Mouse (Mus musculus) embryo, embryonic 10 days (tissue): ENCODE data around the gene Xrcc3.

ENCODE experiments used
- DNase-seq: peaks from one replicate; pipeline ENCODE4 v3.0.0-alpha.2; 2015; ENCODE audit warnings: low spot score

Gene Xrcc3

GRCm38 (mm10) chr12:111814769-111815762, 1.4 kb upstream of the Xrcc3 start:
- DNase-seq = peak; percentile 24

- peak; percentile 46 for DNase-seq
Observed at GRCm38 (mm10) chr12:111813111-111813765, 435 bp downstream of the Xrcc3 start.

- DNase-seq = no peak
Observed at GRCm38 (mm10) chr12:111812611-111813010, 1.1 kb downstream of the Xrcc3 start.

GRCm38 (mm10) chr12:111812075-111812474, 1.6 kb downstream of the Xrcc3 start:
- DNase-seq = no peak

GRCm38 (mm10) chr12:111809762-111810161, 3.9 kb downstream of the Xrcc3 start:
- peak; percentile 74 for DNase-seq

GRCm38 (mm10) chr12:111808775-111809174, 4.9 kb downstream of the Xrcc3 start:
- no peak for DNase-seq

GRCm38 (mm10) chr12:111803538-111803937, 10.1 kb downstream of the Xrcc3 start:
- no peak for DNase-seq

GRCm38 (mm10) chr12:111800459-111801183, 13.1 kb downstream of the Xrcc3 start:
- no peak for DNase-seq

- DNase-seq = no peak
Observed at GRCm38 (mm10) chr12:111798493-111798892, 15.2 kb downstream of the Xrcc3 start.

GRCm38 (mm10) chr12:111797251-111797650, 16.4 kb downstream of the Xrcc3 start:
- DNase-seq = no peak

- no peak for DNase-seq
Observed at GRCm38 (mm10) chr12:111795180-111795895, 18.3 kb downstream of the Xrcc3 start.

GRCm38 (mm10) chr12:111794526-111795179, 19.0 kb downstream of the Xrcc3 start:
- no peak for DNase-seq

- DNase-seq = no peak
Observed at GRCm38 (mm10) chr12:111794102-111794501, 19.6 kb downstream of the Xrcc3 start.

GRCm38 (mm10) chr12:111791474-111792104, 22.1 kb downstream of the Xrcc3 start:
- no peak for DNase-seq

GRCm38 (mm10) chr12:111790631-111791030, 23.0 kb downstream of the Xrcc3 start:
- DNase-seq = no peak

- no peak for DNase-seq
Observed at GRCm38 (mm10) chr12:111790090-111790489, 23.6 kb downstream of the Xrcc3 start.

GRCm38 (mm10) chr12:111787015-111787414, 26.7 kb downstream of the Xrcc3 start:
- no peak for DNase-seq

GRCm38 (mm10) chr12:111785174-111785573, 28.5 kb downstream of the Xrcc3 start:
- DNase-seq = no peak

GRCm38 (mm10) chr12:111779544-111779943, 34.1 kb downstream of the Xrcc3 start:
- DNase-seq = no peak

GRCm38 (mm10) chr12:111777919-111778318, 35.8 kb downstream of the Xrcc3 start:
- DNase-seq = no peak

- no peak for DNase-seq
Observed at GRCm38 (mm10) chr12:111774845-111775244, 38.8 kb downstream of the Xrcc3 start.
